Mouse (Mus musculus) liver, adult 2 months (tissue): ENCODE data around the gene Fgfr2.
"Not testable (repeated sequence)": the region's sequence is repeated elsewhere in the genome, so short reads cannot be mapped to it uniquely, and the experiment has no call there.

Experiments used
- CTCF ChIP-seq: fragments of 200-500 bp; IDR thresholded peaks from 2 replicates; pipeline ENCODE4 v1.5.1; 2011; ENCODE audit warnings: low read depth, low read length, control low read depth
- POLR2A ChIP-seq: fragments of 200-500 bp; IDR thresholded peaks from 2 replicates; pipeline ENCODE4 v1.6.1; 2011; ENCODE audit warnings: low read length, control low read depth; ENCODE audit not compliant: insufficient read depth; ENCODE audit errors: extremely low read depth

DNA sequence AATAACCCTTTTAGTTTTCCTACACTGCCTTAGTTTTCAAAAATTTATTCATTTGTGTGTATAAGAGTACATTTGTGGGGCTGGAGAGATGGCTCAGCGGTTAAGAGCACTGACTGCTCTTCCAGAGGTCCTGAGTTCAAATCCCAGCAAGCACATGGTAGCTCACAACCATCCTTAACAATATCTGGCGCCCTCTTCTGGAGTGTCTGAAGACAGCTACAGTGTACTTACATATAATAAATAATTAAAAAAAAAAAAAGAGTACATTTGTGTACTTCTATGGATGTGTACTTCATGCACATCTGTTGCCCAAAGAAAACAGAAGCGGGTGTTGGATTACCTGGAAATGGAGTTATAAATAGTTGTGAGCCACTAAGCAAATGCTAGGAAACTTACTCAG, 2644.1 kb downstream of the Fgfr2 start:
- not testable (repeated sequence) for TF ChIP-seq CTCF, POLR2A
